Mouse (Mus musculus): ENCODE data around the gene Ppm1n.

Ppm1n gene

DNA sequence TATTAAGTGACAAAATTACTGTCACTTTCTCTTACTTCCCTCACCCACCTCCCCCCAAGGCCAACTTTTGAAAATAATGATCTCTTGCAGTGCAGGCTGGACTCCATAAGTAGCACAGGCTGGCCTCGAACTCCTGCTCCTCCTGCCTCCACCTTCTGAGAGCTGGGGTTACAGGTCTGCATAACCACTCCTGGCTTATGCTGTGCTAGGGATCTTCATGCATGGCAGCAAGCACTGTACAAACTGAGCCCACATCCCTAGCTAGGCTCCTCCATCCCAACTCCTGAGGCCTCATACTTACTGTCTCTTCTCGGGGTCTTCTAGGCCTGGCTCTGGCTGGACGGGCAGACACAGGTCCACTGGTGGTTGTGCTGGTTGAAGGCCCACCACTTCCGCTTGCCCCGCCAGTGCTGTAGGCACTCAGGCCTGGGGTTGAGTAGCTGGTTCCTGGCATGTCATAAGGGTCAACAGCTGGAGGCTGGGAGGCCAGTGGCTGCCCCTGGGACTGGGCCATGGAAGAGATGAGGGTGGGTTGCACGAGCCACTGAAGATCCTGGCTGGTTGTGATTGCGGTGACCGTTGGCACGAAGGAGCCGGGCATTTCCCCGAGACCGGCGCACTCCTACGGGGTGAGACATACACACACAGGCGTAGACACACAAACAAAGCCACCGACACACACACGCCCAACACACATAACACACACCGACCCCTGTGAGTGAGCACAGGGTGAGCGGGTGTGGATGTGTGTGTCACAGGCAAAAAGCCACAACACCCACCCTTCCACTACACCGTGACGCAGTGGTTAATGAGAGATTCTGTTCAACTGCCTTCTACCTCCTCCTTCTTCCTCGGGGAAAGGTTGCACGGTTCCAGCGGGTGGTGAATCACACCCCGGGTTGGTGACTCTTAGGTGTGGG lies 27.2 kb upstream of the Ppm1n start:
- DNase-seq: no peak

DNA sequence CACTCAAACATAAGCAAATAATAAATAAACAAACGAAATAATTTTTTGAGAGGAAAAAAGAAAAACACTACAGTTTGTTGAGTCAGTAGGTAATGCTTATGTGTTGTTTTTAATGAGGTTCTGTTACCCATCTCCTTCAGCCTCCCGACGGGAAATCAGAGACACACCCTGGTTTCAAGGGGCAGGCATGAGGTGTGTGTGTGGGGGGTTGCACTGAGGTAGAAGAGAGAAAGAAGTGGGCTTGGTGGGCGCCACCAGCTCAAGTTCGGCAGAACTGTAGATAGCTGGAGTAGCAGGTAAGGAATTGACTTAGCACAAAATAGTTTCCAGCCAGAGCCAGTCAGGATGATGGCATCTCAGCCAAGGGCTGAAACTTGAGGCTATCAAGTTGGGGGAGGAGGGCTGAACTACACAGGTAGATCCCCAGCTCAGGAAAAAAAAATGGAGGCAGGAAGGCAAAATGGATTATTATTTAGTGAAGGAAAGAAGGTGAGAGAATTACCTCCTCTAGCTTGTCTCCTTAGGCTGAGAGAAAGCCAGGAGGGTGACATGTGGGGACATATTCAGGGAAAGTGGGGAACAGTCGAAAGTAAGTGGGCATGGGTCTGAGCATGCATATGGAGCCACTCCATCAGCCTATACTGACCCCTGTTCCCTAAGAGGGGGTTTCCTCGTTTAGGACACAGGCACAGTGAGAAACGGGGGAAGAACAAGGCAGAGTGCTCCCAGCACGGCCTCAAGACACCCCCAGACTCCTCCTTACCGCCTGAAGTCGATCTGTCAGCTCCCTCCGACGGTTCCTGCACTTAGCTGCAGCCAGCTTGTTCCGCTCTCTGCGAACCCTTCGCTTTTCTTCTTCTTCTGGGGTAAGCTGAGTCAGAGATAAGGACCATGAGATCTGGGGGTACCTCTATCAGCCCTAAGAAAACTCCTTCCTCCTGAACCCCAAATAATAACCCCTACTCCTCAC lies 26.2 kb upstream of the Ppm1n start:
- no peak for DNase-seq

DNA sequence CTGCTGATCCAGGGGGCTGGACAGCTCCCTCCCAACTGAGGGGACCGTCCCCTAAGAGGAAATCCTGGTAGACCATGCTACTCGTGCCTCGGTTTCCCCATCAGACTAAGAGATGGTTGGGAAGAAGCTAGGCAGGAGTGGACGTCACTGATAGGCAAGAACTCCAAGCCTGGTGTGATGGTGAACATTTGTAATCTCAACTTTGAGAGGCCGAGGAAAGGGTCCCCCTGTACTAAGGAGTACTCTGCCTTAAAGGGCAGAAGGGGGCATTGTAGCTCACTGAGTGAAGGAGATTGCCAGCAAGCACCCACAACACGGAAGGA lies 25.5 kb upstream of the Ppm1n start:
- no peak for DNase-seq

DNA sequence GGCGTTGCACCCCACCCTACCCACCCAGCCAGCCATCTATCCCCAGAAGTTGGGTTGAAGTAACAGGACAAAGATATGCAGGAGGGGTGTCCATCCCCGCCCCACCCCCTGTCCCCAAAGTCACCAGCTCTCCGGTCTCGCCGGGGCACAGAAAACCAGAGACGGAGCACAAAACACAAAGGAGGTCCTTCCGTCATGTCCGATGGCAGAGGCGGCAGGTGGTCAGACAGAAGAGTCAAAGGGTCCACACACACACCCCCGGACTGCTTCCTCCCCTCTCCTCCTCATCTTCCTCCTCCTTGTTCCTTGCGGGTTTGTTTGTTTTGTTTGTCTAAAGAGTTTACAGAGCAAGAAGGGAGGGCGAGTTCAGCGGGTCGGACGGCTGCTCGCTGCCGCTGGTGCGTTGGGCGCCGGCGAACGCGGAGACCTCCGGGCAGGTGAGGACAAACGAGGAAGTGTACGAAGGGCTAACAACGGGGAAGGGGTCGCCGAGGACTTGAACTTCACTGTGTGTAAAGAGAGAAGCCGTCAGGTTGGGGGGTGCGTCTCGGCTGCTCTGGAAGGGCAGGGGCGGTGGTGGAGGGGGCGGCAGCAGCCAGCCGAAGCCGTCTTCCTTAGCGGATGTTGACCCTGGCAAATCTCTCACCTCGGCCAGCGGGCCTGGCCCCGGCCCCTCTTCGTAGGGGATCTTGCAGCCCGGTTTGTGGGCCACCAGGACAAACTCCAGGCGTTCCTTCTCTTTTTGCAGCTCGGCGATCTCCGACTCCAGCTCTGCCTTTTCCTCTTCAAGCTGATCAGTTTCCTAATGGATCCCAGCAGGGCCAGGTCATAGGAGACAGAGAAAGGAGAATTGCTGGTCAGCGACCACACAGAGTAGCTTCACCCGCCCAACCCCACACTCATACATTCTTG lies 24.9 kb upstream of the Ppm1n start:
- DNase-seq: no peak

DNA sequence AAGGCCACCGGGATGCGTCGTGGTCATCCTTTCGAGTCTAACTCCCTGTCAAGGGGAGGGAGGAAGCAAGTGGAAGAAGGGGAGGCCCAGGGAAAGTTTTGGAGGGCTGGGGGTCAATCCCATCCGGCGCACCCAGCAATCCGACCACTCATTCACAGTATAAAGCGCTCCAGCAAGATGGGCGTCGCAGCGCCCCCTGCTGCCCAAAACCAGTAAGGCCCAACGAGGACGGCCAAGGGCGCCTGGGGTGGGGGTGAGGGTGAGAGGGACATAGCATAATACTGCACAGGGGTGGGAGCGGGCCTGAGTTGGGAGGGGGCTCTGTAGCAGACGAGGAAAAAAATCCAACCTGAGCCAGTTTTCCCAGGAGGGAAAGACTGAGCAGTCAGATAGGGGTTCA lies 23.9 kb upstream of the Ppm1n start:
- DNase-seq: peak; percentile 57 to 75

DNA sequence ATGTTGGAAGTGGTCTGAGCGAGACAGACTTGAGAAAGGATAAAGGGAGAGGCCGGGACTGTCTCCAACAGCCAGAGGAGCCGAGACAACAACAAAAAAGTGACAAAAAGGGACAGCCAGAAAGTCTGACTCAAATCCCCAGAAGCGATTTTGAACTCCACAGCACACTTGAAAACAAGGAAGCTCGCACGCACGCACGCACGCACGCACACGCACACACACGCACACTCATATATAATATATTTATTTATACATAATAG lies 23.1 kb upstream of the Ppm1n start:
- DNase-seq: no peak

DNA sequence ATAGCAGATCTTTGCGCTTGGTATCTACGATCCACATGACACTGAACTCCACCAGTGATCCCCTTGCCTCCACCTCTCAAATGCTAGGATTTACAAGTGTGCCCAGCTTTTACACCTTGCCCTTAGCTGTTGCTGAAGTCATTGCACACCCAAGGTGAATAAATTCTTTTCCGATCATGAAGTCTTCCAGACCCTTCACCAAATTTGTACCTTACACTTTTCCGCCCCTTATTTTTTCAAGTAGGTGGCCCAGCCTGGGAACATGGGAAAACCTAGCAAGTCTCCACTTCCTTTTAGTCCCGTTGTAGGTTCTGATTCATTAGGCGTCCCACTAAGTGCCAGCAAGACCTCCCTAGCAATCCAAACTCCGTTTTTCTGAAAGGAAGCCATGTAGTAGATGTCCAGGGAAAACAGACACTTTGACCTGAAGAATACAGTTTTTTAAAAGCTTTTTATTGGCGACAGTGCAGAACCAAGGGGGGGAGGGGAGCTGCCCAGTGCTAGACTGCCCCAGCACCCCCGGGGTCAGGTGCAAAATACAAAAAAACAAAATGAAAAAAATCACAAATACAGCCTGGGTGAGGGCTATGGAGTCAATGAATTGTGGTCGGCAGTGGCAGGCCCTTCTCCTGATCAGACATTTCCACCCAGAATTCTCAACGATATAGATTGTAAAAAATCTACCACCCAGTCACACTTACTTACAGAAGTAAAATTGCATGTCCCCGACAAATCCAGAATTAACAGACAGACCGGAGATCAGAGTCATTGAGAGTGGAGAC lies 22.6 kb upstream of the Ppm1n start:
- DNase-seq: no peak

DNA sequence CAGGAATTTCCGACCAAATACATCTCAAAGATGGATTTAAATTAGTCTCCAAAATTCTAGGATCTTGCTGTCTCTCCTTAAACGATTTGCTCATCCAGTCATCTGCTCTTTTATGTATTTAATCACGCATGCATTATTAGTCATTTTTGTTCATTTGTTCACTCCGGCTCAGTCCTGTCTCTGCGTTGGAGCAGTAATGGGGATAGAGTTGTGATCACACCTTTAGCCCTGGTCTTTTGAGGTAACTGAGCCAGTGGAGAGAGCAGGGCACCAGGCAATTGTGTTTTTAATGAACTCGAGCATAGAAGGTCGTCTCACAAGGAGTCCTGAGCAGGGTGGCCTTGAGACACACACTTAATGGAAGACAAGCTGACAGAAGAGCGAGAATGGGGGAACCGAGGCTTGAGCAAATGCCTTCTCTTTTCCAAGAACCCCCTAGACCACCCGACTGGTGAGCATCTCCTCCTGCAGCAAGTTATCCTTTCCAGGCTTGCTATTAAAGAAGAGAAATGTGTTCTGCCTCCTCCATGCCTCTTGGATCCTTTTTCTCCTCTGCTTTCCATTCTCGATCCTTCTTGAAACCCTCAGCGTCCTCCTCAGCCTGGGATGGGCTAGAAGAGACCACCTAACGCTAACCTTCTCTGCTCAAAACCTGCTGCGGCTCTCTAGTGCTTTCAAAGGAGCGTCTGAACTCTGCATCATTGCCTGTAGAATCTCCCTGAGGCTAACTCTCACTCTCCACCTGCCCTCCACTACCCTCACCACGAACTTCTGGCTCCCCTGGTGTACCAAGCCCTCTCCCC lies 21.8 kb upstream of the Ppm1n start:
- DNase-seq: no peak

DNA sequence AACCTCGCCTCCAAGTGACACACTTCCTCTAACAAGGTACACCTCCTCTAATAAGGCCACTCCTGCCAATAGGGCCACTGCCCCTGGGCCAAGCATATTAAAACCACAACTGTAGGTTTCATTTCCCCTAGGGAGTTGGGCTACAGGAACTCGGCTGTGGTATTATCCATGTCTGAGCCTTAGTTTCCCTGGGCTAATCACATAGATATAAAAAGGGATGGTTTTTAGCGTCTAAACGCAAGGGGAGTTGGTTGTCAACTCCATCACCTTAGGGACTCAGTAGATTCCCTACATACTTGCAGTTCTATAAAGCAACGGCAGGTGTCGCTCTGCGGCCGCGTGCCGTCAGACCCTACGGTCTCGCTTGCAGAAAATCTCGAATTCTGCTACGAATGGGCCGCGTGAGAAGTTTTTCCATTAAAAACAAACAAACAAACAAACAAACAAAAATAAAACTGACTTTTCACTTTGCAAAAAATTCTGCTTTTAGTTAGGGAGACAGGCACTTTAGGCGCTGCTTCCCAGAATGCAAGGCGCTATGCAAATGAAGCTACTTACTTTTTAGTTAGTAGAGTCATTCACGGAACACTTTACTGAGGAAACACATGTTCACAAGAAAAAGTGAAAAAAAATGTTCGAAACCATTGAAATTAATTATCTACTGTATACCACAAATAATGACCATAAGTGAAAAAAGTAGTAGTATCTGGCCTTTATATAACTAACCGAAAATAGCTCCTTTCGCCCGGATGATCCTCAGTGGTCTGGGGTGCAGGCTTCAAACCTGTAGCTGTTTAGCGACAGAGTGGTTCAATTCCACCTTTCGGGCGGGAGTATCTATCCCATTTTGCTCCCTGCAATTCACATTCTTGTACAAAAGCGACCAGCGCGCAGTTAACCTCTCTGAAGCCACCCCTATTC lies 20.9 kb upstream of the Ppm1n start:
- DNase-seq: peak; percentile 78 to 80

DNA sequence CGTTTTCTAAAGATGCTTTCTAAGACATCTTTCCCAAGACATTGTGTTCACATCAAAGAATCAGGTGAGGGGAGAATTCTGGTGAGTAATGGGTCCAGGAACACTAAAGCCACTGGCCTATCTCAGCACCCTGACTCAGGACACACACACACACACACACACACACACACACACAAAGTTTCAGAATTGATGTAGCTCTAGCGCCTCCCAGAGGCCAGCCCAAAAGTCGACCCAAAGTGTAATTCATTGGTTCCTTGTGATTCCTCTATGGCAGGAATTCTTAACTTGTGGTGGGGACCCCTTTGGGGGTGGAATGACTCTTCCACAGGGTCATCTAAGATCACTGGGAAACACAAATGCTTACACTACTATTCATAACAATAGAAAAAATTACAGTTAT lies 19.3 kb upstream of the Ppm1n start:
- no peak for DNase-seq

DNA sequence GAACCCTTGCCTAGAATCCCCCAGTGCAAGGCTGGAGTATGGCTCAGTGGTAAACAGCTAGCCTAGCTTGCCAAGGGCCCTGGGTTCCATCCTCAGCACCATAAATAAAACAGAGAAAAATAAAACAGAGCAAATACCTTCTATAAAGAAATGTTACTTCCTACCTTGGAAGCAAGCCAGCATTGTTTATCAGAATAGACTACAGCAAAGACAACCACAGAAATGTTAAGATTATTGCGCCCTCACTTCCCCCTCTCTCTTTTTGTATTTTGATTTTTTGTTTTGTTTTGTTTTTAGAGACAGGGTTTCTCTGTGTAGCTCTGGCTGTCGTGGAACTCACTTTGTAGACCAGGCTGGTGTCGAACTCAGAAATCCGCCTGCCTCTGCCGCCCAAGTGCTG lies 17.9 kb upstream of the Ppm1n start:
- DNase-seq: no peak

DNA sequence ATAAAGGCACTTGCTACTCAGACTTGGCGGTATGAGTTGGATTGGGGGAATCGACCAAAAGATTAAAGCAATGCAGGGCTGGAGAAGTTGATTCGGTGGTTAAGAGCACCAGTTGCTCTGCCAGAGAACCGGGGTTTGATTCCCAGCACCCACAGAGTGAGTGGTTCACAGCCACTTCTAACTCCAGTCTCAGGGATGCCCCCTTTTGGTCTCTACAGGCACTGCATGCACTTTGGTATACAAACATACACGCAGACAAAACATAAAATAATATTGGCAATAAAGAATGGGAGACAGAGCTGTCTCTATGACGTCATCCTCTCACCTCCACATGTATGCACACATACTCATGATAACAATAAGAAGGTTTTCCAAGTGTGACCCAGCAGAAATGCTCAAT lies 17.2 kb upstream of the Ppm1n start:
- DNase-seq: no peak

DNA sequence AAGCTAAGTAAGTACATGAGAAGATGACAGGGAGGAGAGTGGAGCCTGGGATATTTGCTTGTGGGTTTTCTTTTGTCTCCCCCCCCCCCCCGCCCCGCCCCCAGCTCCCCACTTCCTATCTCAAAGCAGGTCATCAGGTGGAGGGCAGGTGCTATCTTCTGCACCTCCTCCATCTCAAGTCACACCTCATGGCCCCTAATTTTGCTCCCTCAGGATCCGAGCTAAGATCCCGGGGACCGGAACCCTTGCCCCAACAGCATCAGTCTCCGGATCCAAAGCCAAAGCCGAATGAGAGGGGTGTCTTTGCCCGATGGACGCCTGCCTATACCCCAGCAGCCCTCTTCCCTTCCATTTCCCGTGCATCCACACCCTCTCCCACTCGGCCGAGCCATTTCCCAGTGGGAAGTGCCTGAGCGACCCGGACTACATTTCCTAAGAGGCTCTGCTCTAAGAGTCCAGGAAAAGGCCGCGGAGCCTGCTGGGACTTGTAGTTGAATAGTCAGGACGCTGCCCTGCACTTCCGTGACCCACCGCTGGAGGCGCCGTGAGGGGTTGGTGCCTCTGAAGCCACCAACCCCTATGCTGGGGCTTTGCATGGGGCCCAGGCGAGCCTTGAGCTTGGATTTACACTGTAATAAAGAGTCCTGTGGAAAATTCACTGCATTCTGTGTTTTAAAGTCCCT lies 15.8 kb upstream of the Ppm1n start:
- DNase-seq: peak; percentile 96 to 99

DNA sequence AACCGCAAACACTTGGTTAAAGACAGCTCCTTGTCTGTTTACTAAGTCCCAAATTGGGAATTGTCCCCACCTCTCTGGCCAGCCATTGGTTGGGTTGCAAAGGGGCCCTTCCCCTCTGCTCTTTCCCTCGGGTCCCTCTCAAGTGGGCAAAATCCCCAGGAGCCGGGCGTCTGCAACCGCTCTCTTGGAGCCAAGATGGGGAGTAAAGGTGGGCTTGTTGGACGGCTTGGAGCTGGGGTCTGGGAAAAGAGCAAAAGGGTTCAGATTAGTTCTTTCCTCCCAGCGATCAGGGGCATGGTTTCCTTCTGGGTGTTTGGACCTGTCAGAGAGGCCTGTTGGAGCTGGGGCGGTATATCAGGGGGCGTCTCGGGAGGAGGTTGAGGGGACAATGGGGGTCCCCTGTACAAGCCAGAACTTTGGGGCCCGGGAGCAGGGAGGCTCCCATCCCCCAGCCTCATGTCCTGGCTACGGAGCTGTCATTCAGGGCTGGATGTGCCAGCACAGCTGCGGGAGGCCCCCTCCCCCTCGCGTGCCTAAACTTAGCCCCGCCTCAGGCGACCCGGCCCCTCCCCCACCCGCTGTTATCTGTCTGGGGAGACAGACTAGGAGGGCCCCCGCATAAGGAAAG lies 11.2 kb upstream of the Ppm1n start:
- DNase-seq: no peak

DNA sequence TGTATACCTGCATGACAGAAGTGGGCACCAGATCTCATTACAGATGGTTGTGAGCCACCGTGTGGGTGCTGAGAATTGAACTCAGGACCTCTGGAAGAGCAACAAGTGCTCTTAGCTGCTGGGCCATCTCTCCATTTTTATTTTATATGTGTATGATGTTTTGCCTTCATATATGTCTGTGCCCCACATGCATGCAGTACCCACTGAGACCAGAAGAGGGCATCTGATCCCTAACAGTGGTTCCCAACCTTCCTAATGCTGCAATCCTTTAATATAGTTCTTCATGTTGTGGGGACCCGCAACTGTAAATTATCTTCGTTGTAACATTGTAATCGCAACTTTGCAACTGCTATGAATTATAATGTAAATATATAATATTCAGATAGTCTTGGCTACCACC lies 4.9 kb upstream of the Ppm1n start:
- DNase-seq: peak in 1 of 2 experiments; percentile 64

DNA sequence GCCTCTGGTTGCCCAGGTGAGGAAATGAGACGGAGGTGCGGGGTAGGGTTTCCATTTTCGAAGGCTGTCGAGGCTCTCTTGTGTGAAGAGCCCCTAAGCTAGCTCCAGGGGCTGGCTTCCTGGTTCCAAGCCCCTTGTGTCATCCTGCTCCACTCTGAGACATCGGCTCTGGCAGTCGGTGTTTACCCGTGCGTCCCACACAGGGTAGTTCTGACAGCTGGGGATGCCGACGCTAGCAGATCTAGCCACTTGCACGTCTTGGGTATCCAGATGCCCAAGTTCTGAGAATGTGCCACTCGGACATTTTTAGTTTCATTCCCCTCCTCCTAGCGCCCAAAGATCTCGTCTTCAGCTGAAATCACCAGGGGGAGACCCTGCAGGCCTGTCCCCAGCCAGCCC lies 3.5 kb upstream of the Ppm1n start:
- DNase-seq: no peak

DNA sequence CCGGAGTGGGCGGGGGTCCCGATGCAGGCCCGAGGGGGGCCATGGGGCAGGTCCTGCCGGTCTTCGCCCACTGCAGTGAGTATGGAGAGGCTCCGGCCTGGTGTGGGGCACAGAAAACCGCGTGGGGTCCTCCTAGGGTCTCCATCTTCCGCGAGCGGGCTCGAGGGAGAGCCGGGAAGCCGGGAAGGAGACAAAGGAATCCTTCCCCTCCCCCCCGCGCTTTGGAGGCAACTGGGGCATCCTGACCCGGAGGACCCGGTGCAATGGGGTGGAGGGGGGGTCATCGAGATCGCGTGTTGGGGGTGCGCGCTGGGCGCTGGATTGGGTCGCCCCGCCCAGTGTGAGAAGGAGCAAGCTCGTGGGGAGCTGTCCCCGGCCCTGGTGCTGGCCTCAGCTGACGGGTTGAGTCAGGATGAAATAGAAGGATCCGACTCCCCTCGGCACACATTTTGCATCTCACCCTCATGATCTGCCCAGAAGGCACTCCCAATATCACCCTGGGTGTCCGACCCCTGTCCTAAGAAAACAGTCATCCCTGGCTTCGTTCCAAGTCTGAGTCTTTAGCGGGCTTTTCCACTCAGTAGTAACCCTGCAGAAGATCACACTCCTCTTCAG lies 3.0 kb upstream of the Ppm1n start:
- no peak for DNase-seq

DNA sequence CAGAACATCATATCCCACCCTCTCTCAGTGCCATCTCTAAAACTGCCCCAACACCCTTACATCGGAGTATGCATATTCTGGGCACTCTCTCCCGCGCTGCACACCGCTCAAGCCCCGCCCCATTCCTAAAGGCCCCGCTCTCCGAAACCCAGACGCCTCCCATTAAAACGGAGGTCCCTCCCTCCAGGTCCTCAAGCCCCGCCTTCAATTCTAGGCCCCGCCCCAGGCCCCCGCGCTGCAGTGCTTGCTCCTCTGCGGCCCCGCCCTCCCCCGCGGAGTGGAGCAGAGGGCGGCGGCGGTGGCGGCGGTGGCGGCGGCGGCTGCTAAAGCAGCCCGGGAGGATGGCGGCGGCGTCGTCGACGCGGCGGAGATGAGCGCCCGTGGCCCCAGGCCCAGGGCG lies 2.5 kb upstream of the Ppm1n start, which contains the start of gene Rtn2:
Rtn2 (plus strand) TSS at position 240 of the 400 bp plus-strand sequence.
- DNase-seq: peak; percentile 67 to 77

All from kidney, adult 8-10 months (tissue).